Mouse (Mus musculus): Measurements from ENCODE around the gene Acp6.
"Not testable (repeated sequence)": the region's sequence is repeated elsewhere in the genome, so short reads cannot be mapped to it uniquely, and the experiment has no call there.

Gene Acp6

GRCm38 (mm10) chr3:97158611-97159508 lies at the start of gene Acp6:
TSS of gene Acp6 (plus strand) at chr3:97158777.
- peak; percentile 91 to 93 for DNase-seq

- DNase-seq, result no peak
These were observed 41.1 kb upstream of the Acp6 start for GRCm38 (mm10) chr3:97117511-97117910.

GRCm38 (mm10) chr3:97118313-97118712 lies 40.3 kb upstream of the Acp6 start:
- DNase-seq, result no peak

GRCm38 (mm10) chr3:97124193-97124592 lies 34.4 kb upstream of the Acp6 start:
- peak; percentile 60 to 69 for DNase-seq

GRCm38 (mm10) chr3:97129410-97129809 lies 29.2 kb upstream of the Acp6 start:
- no peak for DNase-seq

GRCm38 (mm10) chr3:97137666-97138065 lies 20.9 kb upstream of the Acp6 start:
- DNase-seq, result not testable (repeated sequence)

GRCm38 (mm10) chr3:97151092-97151491 lies 7.5 kb upstream of the Acp6 start:
- no peak for DNase-seq

GRCm38 (mm10) chr3:97156431-97156830 lies 2.1 kb upstream of the Acp6 start:
- DNase-seq, result no peak

- DNase-seq, result no peak
These were observed 1.3 kb upstream of the Acp6 start for GRCm38 (mm10) chr3:97157308-97157707.

- DNase-seq, result peak; percentile 68 to 69
These were observed 498 bp upstream of the Acp6 start for GRCm38 (mm10) chr3:97157958-97158599.

GRCm38 (mm10) chr3:97159509-97159850 lies 903 bp downstream of the Acp6 start:
- DNase-seq, result peak in 1 of 2 experiments; percentile 46

- DNase-seq, result no peak
These were observed 1.4 kb downstream of the Acp6 start for GRCm38 (mm10) chr3:97159986-97160385.

GRCm38 (mm10) chr3:97160908-97161307 lies 2.3 kb downstream of the Acp6 start:
- DNase-seq, result no peak

GRCm38 (mm10) chr3:97161773-97162172 lies 3.2 kb downstream of the Acp6 start:
- no peak for DNase-seq

- no peak for DNase-seq
These were observed 5.9 kb downstream of the Acp6 start for GRCm38 (mm10) chr3:97164477-97164876.

GRCm38 (mm10) chr3:97167126-97167525 lies 8.5 kb downstream of the Acp6 start:
- DNase-seq, result no peak

- DNase-seq, result no peak
These were observed 13.0 kb downstream of the Acp6 start for GRCm38 (mm10) chr3:97171531-97171930.

GRCm38 (mm10) chr3:97172231-97172630 lies 13.7 kb downstream of the Acp6 start:
- DNase-seq, result no peak

GRCm38 (mm10) chr3:97172632-97173031 lies 14.1 kb downstream of the Acp6 start:
- no peak for DNase-seq

GRCm38 (mm10) chr3:97178885-97179284 lies 20.3 kb downstream of the Acp6 start:
- DNase-seq, result no peak

- no peak for DNase-seq
These were observed 21.9 kb downstream of the Acp6 start for GRCm38 (mm10) chr3:97180527-97180926.

GRCm38 (mm10) chr3:97183810-97184209 lies 25.2 kb downstream of the Acp6 start:
- peak; percentile 36 to 44 for DNase-seq

GRCm38 (mm10) chr3:97185098-97185860 lies 26.7 kb downstream of the Acp6 start:
- DNase-seq, result peak; percentile 52 to 56
